Mouse (Mus musculus) megakaryocyte, embryonic 14.5 days (primary cell): ENCODE data around the gene Gpn2.

Experiments
- FLI1 ChIP-seq: IDR thresholded peaks from 2 replicates; pipeline ENCODE4 v1.6.1; 2012; ENCODE audit warnings: low read length, inconsistent platforms, mixed read lengths
- GATA1 ChIP-seq: IDR thresholded peaks from 3 replicates; pipeline ENCODE4 v1.6.1; 2012; ENCODE audit warnings: mixed read lengths, low read length, inconsistent platforms, borderline replicate concordance

GRCm38 (mm10) chr4:133626621-133627020, 42.5 kb downstream of the Gpn2 start:
- TF ChIP-seq GATA1 (no peak), FLI1 (no peak)
